Mouse (Mus musculus): ENCODE data around the gene Gprc5b. TPM values are rescaled to one million over a fixed set of nuclear protein-coding genes. Genes with fewer than 3 reads are reported as not detected.

The Gprc5b gene
- polyA plus RNA-seq, 1 experiment from 2014 or later = 9.5 TPM

DNA sequence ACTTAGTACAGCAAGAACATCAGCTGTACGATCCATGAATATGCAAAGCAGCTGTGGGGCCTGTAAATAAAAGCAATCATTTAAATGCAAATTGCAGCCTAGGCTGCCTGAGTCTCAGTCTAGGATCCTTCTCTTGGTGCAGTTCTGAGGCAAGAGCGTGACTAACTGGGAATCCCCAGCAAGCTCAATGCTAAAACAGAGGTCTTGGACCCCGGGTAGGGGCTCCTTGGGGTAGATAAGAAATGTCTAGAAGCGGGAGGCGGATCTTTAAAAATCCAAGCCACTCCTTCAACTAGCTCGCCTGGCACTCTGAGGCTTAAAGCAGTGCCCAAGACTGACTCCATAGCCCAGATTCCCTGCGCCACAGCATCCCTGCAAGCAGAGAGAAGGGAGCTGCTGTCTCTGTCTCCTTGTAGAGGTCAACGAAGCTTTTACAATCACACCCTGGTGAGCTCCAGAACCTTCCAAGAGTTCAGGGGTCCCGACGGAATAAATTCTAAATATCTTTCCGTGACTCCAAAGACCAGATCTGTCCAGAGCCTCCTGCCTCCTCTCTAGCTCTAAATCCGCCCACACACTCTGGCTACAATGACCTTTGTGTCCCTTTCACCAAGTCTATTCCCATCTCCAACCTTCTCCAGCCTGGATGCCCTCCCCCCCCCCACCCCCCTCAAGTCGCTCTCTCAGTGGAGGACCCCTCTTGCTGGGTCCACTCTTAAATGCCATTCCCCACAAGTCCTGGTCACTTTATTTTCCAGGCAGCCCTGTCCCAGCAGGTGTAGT is 2.2 kb downstream of the Gprc5b start:
- 0 out of 2 replicates have a peak, but pooled peaks cover 3% of the 10 kb centered on the region for H3K27me3 ChIP-seq (ENCODE audit: control insufficient read depth, insufficient read depth, low read length)
- ATAC-seq (ENCODE audit: insufficient number of reproducible peaks, low FRiP score, low TSS enrichment, low read depth) (no peak), DNase-seq (ENCODE audit: low spot score) (no peak)
- no peaks in the 10 kb centered on the region for H3K9me3 ChIP-seq (ENCODE audit: control insufficient read depth, low read length)
- WGBS = 43% methylated on average over 13 of the region's 13 CpGs
- no peak overlapping the region for H3K27ac ChIP-seq (replicated peaks; ENCODE audit: low read depth, low read length)
- H3K4me3 ChIP-seq (ENCODE audit: low read depth, low read length) = no peak overlapping the region; the same call in 1 of the 2 replicates
- no peak overlapping the region for H3K9ac ChIP-seq (ENCODE audit: low read length)
- H3K4me1 ChIP-seq (ENCODE audit: control insufficient read depth, insufficient read depth, low read length) = peaks cover 5% of the 10 kb centered on the region
- H3K36me3 ChIP-seq (ENCODE audit: control insufficient read depth, insufficient read depth, low read length) = no peaks in the 10 kb centered on the region
- peak overlapping the region; percentile 50; the same call in 1 of the 2 replicates for H3K4me2 ChIP-seq (ENCODE audit: low read depth, severe bottlenecking)

DNA sequence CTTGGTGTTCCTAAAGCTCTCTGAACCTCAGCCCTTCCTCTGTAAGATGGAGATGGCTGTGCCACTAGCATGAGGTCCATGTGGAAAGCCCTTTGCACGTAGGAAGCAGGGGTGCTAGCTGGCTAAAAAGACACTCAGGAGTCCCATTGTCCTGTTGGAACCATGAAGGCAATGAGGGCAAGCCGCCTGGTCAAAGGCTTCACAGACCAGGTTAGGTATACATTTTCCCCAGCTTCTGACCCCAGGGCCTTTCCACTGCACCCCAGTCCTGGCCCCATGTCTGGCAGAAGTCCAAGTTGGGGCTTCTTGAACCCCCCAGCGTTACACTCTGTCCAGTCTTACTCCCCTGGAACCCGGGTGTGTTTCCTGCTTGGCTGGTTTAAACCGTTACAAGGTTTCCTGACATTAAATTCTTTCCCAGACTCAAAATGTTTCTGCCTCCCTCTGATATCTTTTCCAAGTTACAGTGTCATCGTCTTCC is 2.9 kb downstream of the Gprc5b start:
- Histone ChIP-seq H3K4me3 (ENCODE audit: low read depth, low read length) (no peak overlapping the region), H3K27me3 (ENCODE audit: control insufficient read depth, insufficient read depth, low read length) (0 out of 2 replicates have a peak, but pooled peaks cover 3% of the 10 kb centered on the region), H3K36me3 (ENCODE audit: control insufficient read depth, insufficient read depth, low read length) (no peaks in the 10 kb centered on the region), H3K27ac (replicated peaks; ENCODE audit: low read depth, low read length) (no peak overlapping the region), H3K9ac (ENCODE audit: low read length) (no peak overlapping the region), H3K4me2 (ENCODE audit: low read depth, severe bottlenecking) (no peak overlapping the region), H3K9me3 (ENCODE audit: control insufficient read depth, low read length) (no peaks in the 10 kb centered on the region), H3K4me1 (ENCODE audit: control insufficient read depth, insufficient read depth, low read length) (peaks cover 5% of the 10 kb centered on the region)
- ATAC-seq (ENCODE audit: insufficient number of reproducible peaks, low FRiP score, low TSS enrichment, low read depth) (no peak), DNase-seq (ENCODE audit: low spot score) (no peak)
- 62% methylated on average over 6 of the region's 6 CpGs for WGBS

DNA sequence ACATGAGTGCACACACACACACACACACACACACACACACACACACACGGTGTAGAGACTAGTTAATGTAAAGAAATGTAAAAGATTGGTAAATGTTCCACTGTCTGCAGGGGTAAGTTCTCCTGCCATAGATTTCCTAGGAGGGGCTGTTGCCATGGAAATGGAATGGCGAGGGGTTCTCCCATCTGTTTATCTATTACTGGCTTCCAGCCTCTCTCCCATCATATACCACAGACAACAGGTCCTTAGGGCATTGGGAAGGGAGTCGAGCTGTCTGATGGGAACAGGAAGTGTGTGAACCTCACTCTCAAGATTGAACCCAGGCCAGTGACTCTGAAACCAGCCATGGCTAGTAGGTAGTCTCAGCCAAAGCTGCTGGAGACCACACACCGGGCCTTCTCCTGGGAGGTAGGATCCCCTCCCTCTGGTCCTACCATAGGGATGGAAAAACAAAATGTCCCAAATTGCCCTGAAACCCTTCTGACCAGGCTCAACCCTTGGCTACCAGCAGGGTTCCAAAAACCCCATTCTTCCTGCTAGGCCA is 3.6 kb downstream of the Gprc5b start:
- 0 out of 2 replicates have a peak, but pooled peaks cover 3% of the 10 kb centered on the region for H3K27me3 ChIP-seq (ENCODE audit: control insufficient read depth, insufficient read depth, low read length)
- WGBS = 67% methylated on average over 4 of the region's 4 CpGs
- DNase-seq (ENCODE audit: low spot score) = no peak
- H3K4me3 ChIP-seq (ENCODE audit: low read depth, low read length) = no peak overlapping the region
- no peak overlapping the region for H3K9ac ChIP-seq (ENCODE audit: low read length)
- H3K4me2 ChIP-seq (ENCODE audit: low read depth, severe bottlenecking) = no peak overlapping the region
- H3K9me3 ChIP-seq (ENCODE audit: control insufficient read depth, low read length) = no peaks in the 10 kb centered on the region
- H3K27ac ChIP-seq (replicated peaks; ENCODE audit: low read depth, low read length) = no peak overlapping the region
- ATAC-seq (ENCODE audit: insufficient number of reproducible peaks, low FRiP score, low TSS enrichment, low read depth) = no peak
- peaks cover 5% of the 10 kb centered on the region for H3K4me1 ChIP-seq (ENCODE audit: control insufficient read depth, insufficient read depth, low read length)
- H3K36me3 ChIP-seq (ENCODE audit: control insufficient read depth, insufficient read depth, low read length) = no peaks in the 10 kb centered on the region

DNA sequence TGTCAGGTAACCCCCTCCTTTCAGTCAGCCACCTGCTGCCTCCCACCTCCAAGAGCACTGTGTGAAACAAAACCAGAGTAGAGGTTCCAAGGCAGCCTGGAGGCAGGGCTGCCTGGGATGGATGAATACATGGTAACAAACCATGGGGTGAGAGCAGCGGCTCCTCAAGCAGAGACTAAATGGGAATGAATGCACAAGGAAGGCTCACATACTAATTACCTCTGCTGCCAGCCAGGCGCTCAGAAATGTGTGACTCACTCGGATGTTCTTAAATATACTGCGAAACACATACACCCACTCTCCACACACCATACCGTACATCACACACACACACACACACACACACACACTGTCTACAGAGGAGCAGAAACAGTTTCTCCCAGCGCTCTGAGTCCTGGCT is 4.7 kb downstream of the Gprc5b start:
- peaks cover under 1% of the 10 kb centered on the region for H3K4me1 ChIP-seq (ENCODE audit: control insufficient read depth, insufficient read depth, low read length)
- H3K4me3 ChIP-seq (ENCODE audit: low read depth, low read length) = no peak overlapping the region
- no peak for DNase-seq (ENCODE audit: low spot score)
- no peak overlapping the region for H3K4me2 ChIP-seq (ENCODE audit: low read depth, severe bottlenecking)
- H3K27ac ChIP-seq (replicated peaks; ENCODE audit: low read depth, low read length) = no peak overlapping the region
- WGBS = 89% methylated on average over 6 of the region's 6 CpGs
- no peaks in the 10 kb centered on the region for H3K27me3 ChIP-seq (ENCODE audit: control insufficient read depth, insufficient read depth, low read length)
- ATAC-seq (ENCODE audit: insufficient number of reproducible peaks, low FRiP score, low TSS enrichment, low read depth) = no peak
- no peaks in the 10 kb centered on the region for H3K9me3 ChIP-seq (ENCODE audit: control insufficient read depth, low read length)
- H3K9ac ChIP-seq (ENCODE audit: low read length) = no peak overlapping the region
- no peaks in the 10 kb centered on the region for H3K36me3 ChIP-seq (ENCODE audit: control insufficient read depth, insufficient read depth, low read length)

DNA sequence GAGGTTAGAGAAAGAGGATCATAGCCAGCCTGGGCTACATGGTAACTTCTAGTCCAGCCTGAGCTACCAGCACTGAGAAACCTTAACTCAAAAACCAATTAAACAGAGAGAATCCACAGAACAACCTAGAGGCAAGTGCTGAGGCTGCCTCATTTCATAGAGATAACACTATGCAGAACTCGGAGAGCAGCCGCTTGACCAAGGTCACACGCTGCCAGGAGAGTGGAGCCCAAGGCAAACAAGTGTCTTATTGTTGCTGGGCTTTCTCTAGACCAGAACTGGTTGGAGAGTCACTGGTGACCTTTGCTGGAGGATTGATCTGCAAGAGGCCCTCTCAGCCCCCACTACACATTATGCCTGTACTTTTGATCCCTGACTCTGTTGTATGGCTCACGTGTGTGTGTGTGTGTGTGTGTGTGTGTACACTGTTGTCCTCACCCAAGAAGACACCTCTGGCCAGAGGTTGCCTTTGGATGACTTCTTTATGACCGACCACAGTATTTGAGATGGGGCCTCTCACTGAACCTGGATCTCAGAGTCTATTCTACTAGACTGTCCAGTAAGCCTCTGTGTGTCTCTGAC is 5.6 kb downstream of the Gprc5b start:
- no peak for ATAC-seq (ENCODE audit: insufficient number of reproducible peaks, low FRiP score, low TSS enrichment, low read depth)
- no peaks in the 10 kb centered on the region for H3K4me1 ChIP-seq (ENCODE audit: control insufficient read depth, insufficient read depth, low read length)
- H3K36me3 ChIP-seq (ENCODE audit: control insufficient read depth, insufficient read depth, low read length) = no peaks in the 10 kb centered on the region
- H3K27ac ChIP-seq (replicated peaks; ENCODE audit: low read depth, low read length) = no peak overlapping the region
- H3K4me3 ChIP-seq (ENCODE audit: low read depth, low read length) = no peak overlapping the region
- H3K27me3 ChIP-seq (ENCODE audit: control insufficient read depth, insufficient read depth, low read length) = no peaks in the 10 kb centered on the region
- H3K9ac ChIP-seq (ENCODE audit: low read length) = no peak overlapping the region
- no peak for DNase-seq (ENCODE audit: low spot score)
- no peaks in the 10 kb centered on the region for H3K9me3 ChIP-seq (ENCODE audit: control insufficient read depth, low read length)
- no peak overlapping the region for H3K4me2 ChIP-seq (ENCODE audit: low read depth, severe bottlenecking)
- 88% methylated on average over 5 of the region's 5 CpGs for WGBS

DNA sequence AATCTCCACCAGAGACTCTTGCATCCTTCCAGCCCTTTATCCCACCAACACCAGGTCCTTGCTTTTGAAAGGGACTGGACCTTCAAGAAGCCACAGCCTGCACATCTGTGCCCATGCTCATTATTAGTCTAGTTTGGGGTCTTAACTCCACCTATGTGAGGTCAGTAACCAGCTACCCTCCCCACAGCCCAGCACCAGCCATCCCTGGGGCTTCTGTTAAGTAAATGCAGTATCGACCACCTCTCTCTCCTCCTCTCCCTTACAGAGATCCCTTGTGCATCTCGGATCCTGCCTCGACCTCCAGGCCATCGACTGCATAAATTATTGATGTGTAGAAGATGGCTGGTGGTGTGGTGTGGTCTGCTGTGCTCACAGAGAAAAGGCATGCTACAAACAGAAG is 8.6 kb downstream of the Gprc5b start:
- H3K4me2 ChIP-seq (ENCODE audit: low read depth, severe bottlenecking) = no peak overlapping the region
- H3K9ac ChIP-seq (ENCODE audit: low read length) = no peak overlapping the region
- H3K4me3 ChIP-seq (ENCODE audit: low read depth, low read length) = no peak overlapping the region
- ATAC-seq (ENCODE audit: insufficient number of reproducible peaks, low FRiP score, low TSS enrichment, low read depth) (no peak), DNase-seq (ENCODE audit: low spot score) (no peak)
- H3K36me3 ChIP-seq (ENCODE audit: control insufficient read depth, insufficient read depth, low read length) = peaks cover 2% of the 10 kb centered on the region; the same call in 1 of the 2 replicates
- H3K27me3 ChIP-seq (ENCODE audit: control insufficient read depth, insufficient read depth, low read length) = no peaks in the 10 kb centered on the region
- 85% methylated on average over 4 of the region's 4 CpGs for whole genome bisulfite sequencing
- H3K9me3 ChIP-seq (ENCODE audit: control insufficient read depth, low read length) = no peaks in the 10 kb centered on the region
- no peak overlapping the region for H3K27ac ChIP-seq (replicated peaks; ENCODE audit: low read depth, low read length)
- H3K4me1 ChIP-seq (ENCODE audit: control insufficient read depth, insufficient read depth, low read length) = no peaks in the 10 kb centered on the region

DNA sequence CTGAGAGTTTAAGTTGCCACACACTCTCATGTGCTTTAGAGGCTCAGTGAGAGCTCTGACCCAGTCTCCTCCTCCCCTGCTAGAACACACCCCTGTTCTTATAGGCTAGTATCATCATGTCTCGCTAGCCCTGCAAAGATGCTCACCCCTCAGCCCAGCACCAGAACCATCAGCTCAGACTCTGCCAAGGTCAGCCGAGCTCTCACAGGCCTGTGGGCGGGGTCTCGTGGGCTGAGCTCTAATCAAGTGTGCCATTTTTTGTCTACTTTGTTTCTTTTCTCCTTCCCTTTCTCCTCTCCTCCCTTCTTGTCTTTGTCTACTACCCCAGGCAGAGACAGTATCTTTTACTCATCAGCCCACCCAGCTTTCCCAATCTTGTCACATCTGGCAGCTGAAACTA is 9.2 kb downstream of the Gprc5b start:
- WGBS = 84% methylated on average over 4 of the region's 4 CpGs
- DNase-seq (ENCODE audit: low spot score) = no peak
- Histone ChIP-seq H3K4me1 (ENCODE audit: control insufficient read depth, insufficient read depth, low read length) (no peaks in the 10 kb centered on the region), H3K36me3 (ENCODE audit: control insufficient read depth, insufficient read depth, low read length) (peaks cover 2% of the 10 kb centered on the region; the same call in 1 of the 2 replicates), H3K9ac (ENCODE audit: low read length) (no peak overlapping the region), H3K27ac (replicated peaks; ENCODE audit: low read depth, low read length) (no peak overlapping the region), H3K4me2 (ENCODE audit: low read depth, severe bottlenecking) (no peak overlapping the region), H3K9me3 (ENCODE audit: control insufficient read depth, low read length) (no peaks in the 10 kb centered on the region), H3K4me3 (ENCODE audit: low read depth, low read length) (no peak overlapping the region), H3K27me3 (ENCODE audit: control insufficient read depth, insufficient read depth, low read length) (no peaks in the 10 kb centered on the region)
- no peak for ATAC-seq (ENCODE audit: insufficient number of reproducible peaks, low FRiP score, low TSS enrichment, low read depth)

DNA sequence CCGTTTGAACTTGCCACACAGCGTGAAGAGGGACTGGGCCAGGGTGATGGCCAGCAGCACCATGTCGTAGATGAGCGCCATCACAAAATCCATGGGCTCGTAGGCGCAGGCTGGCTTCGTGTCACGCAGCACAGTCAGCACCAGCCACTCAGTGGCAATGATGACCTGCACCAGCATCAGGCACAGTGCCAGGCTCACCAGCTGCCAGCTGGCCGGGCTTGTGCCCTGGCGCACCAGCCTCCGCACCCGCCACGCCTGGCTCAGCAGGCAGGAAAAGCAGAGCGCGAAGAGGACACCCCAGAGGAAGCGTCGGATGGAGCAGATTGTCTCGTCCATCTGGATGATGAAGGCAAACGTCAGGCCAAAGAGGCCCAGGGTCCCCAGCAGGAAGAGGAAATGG is 11.1 kb downstream of the Gprc5b start:
- Histone ChIP-seq H3K4me2 (ENCODE audit: low read depth, severe bottlenecking) (no peak overlapping the region), H3K4me3 (ENCODE audit: low read depth, low read length) (no peak overlapping the region), H3K27ac (replicated peaks; ENCODE audit: low read depth, low read length) (no peak overlapping the region), H3K9ac (ENCODE audit: low read length) (no peak overlapping the region), H3K4me1 (ENCODE audit: control insufficient read depth, insufficient read depth, low read length) (no peaks in the 10 kb centered on the region), H3K36me3 (ENCODE audit: control insufficient read depth, insufficient read depth, low read length) (peaks cover 2% of the 10 kb centered on the region; the same call in 1 of the 2 replicates), H3K27me3 (ENCODE audit: control insufficient read depth, insufficient read depth, low read length) (no peaks in the 10 kb centered on the region), H3K9me3 (ENCODE audit: control insufficient read depth, low read length) (no peaks in the 10 kb centered on the region)
- DNase-seq (ENCODE audit: low spot score) (no peak), ATAC-seq (ENCODE audit: insufficient number of reproducible peaks, low FRiP score, low TSS enrichment, low read depth) (no peak)
- 94% methylated on average over 19 of the region's 19 CpGs for WGBS
